Mouse (Mus musculus) layer of hippocampus, adult 9-10 months (tissue): ENCODE measurements around the gene Nol4l.

Experiments
- DNase-seq: peaks from one replicate; pipeline ENCODE4 v3.0.0; 2022; ENCODE audit warnings: low spot score

Gene Nol4l

DNA sequence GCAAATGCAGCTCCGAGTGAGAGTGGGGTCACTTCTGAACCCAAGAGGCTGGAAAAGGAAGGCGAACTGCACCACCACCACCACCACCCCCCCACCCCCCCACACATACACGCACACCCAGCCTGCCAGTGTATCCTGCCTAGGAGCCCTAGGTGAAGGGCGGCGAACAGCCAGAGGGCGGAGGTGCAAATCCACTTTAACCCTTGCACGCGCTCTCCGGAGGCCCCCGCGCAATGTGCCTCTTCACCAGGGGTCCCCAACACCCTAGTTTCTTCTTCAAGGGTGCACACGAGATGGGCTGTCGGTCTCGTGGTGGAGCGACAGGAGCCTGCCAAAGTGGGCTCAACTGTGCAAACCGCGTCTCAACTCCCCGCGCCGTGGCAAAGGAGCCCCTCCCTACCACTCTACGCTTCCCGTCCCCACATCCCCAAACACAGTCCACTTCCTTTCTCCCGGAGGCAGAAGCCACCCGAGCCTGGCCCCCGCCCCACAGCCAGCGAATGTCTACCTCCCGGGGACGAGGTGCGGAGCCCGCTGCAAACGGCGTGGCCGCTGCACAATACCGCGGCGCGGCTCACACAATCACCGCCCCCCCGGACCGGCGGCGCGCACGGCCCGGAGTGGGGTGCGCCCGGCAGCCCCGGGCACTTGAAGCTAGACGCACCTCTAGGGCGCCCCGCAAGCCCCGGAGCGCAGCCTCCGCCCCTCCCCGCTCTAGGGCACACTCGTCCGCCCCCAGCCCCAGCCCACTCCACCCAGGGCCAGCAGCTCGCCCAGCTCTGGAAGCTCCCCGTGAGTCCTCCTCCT is 86.1 kb downstream of the Nol4l start:
- no peak for DNase-seq

DNA sequence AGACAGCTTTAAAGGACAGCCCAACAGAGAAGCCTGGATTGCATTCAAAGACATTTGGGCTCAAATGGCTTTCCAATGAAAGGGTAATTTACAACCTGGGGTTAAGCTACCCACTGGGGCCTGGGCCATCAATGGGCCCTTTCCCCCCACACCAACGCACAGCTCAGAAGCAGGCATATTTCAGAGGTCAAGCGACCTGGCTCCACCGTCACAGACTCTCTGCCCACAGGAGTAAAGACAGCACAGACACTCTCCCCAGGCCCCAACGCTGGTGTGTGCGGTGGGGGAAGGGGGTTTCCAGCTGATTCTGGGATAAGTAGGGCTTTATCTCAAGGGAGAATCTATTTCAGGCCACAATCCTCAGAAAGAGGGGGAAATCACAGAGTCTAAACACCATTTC is 87.1 kb downstream of the Nol4l start:
- DNase-seq = no peak

DNA sequence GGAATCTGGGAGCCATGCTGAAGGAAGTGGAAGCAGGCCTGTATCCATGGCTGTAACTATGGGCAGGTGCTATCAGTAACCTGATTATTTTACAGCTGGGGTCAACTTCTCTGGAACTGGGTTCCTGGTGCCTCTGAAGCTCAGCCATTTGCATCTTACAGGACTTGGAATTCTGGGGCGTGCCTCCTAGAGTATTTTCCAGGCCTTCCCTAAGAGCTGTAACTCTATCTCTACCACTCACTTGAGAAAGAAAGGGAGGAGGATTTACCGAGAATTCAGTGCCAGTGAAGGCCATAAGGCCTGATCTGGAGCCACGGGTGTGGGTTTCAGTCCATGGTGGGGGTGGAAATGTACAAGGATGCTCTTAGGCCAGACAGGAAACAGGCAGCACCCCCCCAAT is 88.5 kb downstream of the Nol4l start:
- no peak for DNase-seq

DNA sequence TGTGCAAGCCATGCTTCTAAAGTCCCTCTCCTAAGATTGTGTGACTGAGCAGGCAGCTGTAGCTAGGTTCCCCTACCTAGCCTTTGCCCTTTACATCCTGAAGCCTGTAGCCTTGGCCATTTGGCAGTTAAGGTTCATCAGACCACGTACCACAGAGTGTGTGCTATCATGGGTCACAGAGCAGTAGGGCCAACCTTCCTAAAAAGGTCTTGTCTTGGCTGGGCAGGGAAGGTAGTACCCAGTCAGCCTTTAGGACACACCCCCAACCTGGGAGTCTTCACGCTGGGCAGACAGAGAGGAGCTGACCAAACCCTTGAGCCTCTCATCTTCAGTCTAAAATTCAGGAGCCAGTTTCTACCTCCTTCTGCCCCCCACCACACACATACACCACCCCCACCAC is 89.0 kb downstream of the Nol4l start:
- no peak for DNase-seq

DNA sequence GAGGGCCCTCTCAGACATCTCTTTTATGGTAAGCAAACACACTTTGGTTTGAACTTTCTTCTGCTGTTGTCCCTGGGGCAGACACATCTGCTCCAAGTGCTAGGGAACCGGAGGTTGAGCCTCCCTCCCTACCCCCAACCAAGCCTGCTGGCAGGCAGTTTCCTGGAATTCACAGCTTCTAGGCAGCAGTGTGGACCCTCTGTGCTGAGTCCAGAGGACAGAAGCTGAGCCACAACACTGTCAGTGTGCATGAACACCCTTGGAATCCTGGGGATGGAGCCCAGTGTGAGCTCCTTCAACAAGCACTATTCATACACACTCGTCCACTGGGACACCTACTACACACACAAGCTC is 92.5 kb downstream of the Nol4l start:
- no peak for DNase-seq

DNA sequence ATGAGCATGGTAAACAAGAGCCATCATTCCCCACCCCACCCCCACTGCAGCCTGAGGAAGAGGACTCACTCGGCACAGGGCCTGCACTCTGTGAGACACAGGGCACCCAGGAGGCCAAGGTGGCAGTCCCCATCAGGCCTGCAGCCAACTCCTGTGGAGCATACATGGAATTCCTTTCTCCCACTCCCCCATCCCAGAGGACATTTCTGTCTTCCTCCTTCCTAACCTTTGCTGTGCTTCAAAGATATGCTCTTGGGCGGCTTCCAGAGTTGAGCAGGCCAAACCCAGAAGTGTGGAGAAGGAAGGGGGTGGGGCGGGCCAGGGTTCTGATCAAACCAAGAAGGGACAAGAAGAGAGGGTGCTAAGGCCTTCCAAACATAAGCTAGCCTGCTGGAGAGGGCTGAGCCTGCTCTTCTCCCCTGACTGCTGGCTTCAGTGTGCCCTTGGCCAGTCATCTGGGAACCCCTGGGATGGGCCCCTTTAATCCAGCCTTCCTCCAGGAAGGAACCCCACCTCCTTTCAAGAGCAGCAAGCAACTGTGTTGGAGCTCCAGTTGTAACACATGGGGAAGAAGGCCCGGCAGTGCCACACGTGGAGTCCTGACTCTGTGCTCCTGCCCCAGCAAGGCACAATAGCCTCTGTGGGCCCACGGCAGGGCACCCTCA is 93.0 kb downstream of the Nol4l start:
- no peak for DNase-seq

DNA sequence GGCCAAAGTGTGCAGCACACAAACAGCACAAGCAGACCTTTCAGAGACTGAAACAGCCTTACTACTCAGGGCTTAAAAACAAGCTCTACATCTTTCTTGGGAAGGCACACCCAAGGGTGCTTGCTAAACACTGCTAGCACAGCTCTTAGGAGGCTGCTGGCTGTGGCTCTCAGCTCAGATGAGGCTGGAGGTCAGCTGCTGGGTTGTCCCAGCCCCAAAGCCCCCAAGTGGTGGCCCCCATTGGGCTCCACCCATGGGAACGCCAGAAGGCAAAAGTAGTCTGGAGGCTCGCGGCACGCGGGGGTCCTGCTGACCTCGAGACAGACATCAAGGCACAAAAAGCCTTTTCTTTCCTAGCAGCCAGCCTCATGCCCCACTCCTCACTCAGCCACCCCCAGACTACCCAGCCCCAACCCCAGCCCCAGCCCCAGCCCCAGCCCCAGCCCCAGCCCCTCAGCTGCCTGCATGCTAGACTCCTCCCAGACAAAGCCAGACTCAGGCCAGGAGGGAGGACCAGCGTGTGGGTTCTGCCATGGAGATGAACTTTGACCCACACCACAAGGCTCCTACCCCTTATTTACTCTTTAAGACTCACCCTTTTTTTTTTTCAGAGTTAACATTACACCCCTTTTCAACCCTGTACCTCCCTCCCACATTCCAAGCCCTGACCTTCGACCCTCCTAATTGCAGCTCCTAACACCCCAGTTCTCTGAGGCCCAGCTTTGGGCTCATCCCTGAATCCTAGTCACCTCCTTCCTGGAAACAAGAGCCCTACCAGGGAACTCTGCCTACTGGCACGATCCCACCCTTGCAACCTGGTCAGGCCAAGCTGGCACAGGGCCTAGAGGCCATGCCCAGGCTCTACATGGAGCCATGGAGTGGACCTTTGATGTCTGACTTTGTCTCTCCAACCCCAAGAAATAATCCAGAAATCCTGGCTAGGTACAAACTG is 94.6 kb downstream of the Nol4l start:
- DNase-seq = no peak

DNA sequence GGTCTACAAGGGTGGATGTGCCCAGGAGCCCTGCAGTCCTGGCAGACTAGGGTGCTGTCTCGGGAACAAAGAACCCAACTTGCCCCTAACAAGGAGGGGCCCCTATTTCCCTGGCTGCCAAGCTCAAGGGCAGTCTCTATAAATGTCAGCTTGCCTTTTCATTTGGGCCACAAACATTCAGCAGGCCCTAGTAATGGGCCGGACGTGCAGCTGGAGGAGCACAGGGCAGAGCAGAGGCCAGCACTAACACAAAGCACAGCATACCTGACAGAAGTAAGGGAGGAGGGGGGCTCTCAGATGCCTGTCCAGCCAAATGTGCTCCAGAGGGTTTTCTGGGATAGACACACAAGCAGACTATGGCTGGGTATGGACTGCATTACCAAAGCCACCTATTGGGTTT is 95.9 kb downstream of the Nol4l start:
- no peak for DNase-seq

DNA sequence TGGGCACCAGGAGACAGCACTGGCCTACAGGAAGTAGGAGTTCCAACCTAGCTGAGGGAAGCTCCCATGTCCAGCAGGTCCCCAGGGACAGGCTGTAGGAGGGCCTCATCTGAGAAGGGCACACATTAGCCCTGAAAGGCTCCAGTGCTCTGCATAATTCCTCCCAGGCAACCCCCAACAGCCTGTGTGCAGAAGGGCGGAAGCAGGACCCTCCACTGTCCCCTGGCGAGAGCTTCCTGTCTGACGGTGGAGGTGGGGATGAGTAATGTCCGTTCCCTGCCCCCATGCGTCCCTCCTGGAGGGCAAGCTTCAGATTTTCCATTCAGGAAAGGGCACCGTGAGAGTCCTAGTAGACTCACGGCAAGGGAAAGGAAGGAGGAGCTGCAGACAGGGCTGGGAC is 97.3 kb downstream of the Nol4l start:
- DNase-seq = no peak

DNA sequence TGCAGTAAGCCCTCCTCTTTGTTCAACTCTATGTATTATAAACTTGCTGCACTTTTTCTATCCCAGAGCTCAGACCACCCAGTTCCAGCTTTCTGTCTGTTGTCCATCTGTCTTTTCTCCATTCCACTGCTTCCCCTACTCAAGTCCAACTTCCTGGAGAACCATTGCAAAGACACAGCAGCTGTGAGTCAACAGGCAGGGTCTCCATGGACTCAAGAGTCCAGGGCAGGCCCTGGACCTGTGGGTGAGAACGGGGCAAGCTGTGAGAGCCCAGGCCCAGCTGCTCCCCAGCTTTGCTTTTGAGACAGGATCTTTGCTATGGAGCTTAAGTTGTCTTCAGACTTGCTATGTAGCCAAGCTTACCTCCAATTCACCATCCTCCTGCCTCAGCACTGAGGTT is 99.2 kb downstream of the Nol4l start:
- DNase-seq = no peak

DNA sequence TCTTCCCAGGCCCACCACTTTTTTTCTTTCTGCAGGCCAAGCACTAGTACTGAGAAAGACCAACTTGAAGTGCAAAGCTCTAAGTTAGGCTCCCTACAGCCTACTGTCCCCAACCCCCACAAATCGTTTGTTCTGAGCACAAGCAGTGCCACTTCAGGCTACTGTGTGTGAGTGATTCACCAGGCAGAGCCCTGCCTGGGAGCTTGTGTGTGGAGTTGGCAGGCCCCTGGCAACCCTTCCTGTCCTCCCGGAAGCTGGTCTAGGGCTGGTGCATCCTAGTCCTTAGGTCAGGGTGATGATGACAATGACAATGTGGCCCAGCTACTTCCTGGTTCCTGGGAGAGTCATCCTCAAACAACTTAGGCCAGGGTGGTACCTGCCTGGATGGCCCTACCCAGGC is 101.3 kb downstream of the Nol4l start:
- DNase-seq = no peak

DNA sequence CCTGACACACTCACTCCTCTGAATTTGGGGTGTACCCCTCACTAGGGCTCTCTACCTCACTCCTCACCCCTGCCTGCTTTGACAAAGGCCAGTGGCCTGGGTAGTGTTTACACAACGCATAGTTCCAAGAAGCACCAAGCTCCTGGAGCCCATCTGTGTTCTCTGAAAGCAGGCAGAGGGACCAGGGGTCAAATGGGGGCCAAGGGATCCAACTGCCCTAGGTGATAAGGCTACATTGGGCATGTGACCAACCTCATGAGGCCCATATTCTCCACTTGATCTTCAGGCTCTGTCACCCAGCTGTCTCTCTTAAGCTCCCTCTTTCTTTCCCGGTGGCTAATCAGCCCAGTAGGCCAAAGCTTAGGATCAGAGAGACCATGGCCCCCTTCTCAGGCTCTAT is 102.8 kb downstream of the Nol4l start:
- DNase-seq = no peak

DNA sequence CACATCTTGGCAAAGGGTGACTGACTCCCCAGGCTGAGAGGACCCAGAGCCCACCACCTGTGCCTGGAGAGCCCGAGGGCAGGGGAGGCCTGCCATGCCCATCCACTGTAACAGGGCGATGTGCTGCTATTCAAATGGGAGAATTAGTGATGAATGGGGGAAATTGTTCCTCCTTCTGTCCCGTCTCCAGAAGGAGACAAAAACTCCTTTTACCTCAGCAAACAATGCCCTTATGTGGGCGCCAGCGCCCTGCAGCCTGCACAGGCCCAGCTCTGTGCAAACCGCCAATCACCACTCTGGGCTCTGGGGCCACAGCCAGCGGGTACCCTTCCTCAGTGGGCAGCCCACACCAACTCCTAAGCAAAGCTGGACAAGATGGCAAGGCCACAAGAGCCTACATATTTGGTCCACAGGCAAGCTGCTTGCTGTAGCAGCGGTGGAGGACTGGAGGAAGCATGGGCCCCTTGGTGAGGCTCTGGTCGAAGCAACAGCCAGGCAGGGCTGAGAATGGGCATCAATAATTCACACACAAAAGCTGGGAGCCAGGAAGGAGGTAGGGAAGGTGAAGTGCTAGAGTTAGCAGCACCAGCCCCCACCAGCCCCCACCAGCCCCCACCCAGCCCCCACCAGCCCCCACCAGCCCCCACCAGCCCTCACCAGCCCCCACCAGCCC is 103.6 kb downstream of the Nol4l start:
- no peak for DNase-seq

DNA sequence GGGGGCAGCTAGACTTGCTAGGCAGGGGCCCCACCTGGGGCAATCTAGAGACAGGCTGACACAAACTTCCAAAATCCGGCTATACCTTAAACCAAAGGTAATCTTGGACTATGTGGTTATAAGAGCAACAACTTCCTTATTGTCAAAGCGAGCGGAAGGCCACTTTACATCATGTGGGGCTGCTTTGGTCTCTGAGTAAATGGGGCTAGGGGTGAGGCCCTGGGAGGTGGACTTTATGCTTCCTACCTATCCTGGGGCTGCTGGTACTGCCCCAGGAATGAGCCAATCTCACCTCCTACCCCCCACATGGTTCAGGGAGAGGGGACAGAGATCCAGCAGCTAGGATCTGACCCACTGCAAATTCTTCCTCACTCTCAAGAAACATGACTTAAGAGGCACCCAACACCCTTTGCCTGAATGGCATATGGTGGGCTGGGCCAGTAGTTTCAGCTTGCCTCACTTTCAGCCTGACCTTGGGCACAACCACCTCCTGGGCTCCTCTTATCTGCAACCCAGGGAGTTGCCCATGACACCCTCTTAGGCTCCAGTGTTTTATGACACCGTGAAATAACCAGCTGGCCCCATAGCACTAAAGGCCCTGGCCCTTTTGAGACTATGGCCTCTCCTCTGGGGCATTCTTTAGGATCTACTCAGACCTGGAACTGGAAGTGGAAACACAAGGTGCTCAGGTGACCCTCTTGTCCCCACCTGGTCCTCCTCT is 104.5 kb downstream of the Nol4l start:
- DNase-seq = no peak

DNA sequence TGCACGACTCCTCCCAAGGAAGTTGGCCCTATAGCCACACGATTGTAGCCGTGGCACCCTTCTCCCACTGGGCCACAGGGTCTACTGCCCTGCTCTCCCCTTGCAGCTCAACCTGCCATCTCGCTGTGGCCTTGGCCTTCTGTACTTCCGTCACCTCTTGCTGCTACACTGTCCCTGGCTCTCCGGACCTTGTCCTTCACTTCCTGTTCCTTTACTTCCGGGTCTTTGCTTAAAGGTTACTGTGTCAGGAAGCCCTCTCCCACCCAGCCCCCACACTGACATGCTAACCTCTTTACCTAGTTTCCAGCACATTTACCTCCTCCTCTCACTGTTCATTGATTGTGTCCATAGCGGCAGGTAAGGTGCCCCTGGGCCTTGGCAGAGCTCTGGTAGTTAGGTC is 105.2 kb downstream of the Nol4l start:
- no peak for DNase-seq

DNA sequence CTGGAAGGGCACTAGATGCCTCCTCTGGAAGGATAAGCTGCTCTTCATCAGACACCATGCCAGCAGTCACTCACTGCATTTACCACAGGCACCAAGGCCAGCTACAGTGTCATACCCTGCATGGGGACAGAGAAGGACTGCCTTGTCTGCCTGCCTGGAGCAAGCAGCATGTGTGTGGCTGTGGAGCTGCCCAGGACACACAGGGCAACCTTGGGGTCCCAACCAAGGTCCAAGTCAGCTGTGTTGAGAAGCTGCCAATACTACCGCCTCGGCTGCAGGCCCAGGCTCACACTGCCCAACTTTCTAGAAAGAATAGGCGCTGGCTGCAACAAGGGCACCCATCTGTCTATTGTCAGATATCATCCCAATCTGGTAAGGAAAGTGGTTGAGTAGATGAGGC is 106.7 kb downstream of the Nol4l start:
- DNase-seq = no peak

DNA sequence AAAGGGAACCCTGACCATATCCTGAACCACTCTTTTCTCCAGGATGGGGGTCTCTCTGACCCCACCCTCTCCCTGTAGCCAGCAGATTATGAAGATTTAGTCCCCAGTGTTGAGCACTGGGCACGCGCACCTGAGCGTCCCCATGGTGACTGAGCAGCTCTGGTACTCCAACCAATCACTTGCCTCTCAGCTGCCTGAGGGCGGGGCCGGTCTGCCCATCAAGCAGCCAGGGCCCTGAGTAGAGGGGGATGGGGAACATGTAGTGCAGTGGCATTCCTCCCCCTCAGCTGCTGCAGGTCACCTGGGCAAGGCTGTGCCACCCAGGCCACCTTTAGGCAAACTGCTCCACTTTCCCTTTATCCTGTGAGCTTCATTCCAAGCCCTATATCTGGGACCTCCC is 107.7 kb downstream of the Nol4l start:
- DNase-seq = no peak

DNA sequence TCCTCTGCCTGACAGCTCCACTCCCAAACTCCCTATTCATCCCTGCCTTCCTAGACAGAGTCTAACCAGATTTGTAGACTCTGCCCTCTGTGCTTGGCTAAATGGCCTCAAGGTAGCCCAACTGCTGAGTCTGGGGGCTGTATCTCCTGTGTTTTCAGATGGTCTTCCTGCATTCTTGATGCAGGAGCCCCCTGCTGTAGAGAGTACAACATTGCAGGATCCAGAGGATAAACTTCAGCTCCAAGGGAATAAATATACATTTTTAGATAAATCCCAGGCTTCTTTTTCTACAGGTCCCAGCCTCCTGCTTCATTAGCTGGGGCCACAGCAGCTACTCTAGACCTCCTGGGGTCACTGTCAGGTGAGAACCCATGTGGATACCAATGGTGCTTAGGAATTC is 108.5 kb downstream of the Nol4l start:
- no peak for DNase-seq

DNA sequence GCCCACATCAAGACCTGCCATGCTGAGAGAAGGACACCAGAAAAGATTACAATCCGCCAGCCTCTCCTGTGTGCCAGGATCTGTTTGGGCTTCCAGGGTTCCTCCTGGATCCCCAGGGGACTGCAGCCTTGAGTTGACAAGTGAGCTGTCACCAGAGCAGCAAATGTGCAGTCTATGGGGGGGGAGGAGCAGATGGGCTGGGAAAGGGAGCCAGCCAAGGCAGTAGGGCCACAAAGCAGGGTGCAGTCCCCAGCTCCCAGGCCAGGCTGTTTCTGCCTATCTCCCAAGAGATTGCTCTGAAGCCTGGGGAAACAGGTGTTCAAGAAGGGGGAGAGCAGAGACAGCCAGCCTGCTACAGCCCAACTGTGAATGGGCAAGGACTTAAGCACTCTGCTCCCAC is 111.4 kb downstream of the Nol4l start:
- no peak for DNase-seq

DNA sequence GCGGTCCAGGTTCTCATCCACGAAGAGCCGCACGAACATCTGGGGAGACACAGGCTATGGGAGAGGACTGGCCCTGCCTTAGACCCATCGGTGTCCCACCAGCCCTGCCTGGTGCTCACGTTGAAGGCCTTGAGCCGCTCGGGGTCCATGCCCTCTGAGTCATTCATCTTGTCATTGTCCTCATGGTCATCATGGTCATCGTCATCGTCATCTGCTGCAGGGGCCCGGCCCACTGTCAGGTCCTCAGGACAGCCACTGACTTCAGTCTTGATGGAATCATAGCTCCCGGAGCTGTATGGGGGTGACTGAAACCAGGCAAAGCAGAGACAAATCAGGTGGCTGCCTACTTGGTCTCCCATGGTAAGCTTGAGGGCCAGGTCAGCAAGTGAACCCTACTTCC is 111.9 kb downstream of the Nol4l start:
- DNase-seq = no peak

DNA sequence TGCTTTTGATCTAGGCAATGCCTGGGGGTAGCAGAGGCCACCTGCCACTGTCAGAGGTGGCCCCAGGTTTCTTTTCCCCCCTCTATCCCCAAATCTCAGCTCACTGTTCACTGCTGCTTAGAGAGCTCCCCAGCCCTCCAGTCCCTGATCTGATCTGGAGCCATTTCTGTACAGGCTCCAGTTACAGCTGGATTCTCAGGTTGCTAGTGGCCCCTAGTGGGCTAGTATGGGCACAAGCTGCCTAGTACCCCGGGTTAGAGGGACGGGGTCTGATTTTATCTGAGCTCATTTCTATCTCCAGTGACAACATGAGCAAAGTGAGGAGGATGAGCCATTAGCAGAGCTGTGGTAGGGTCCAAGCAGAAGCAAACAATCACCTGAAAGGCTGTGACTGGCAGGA is 115.2 kb downstream of the Nol4l start:
- no peak for DNase-seq

DNA sequence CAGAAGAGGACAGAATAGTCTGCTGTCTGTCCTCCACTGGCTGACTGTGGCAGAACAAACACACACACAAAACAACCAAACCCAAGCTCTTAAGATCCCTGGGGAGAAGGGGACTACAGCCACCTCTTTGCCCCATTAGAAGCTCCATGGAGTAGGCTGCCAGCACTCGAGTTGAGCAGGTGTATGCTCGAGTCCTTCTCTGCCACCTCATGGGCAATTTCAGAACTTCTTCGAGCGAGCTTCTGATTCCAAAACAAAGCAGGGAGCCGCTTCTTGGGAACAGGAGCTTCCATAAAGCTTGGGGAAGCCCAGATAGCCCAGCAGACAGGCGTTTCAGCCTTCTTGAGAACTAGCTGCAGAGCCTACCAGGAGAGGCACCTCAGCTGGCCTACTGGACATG is 117.2 kb downstream of the Nol4l start:
- no peak for DNase-seq
